Mouse (Mus musculus) gastrocnemius, adult 2 months (tissue): ENCODE results near the gene Vangl1. TPM values are rescaled to one million over a fixed set of nuclear protein-coding genes. Genes with fewer than 3 reads are reported as not detected.

Source experiments
- DNase-seq: peaks from one replicate; pipeline ENCODE4 v3.0.0; 2022
- H3K27ac ChIP-seq: fragments of 200-600 bp; 2 replicates; pipeline ENCODE4 v1.8.1; 2022; ENCODE audit warnings: mild to moderate bottlenecking
- H3K4me3 ChIP-seq: fragments of 200-600 bp; 2 replicates; pipeline ENCODE4 v1.8.1; 2022; ENCODE audit warnings: mild to moderate bottlenecking, moderate library complexity
- CTCF ChIP-seq: fragments of 200-600 bp; IDR thresholded peaks from 2 replicates; pipeline ENCODE4 v1.8.1; 2022; ENCODE audit warnings: antibody characterized with exemption, mild to moderate bottlenecking, moderate library complexity
- intact Hi-C: fragments of 180-260 bp; cut with DNase I; formaldehyde crosslinking; loops from one replicate; pipeline ENCODE4 v1.15.1; 2025
- total RNA-seq, 2 experiments: library from RNA; stranded (reverse); gene quantifications; 2 replicates each; pipeline ENCODE4 v1.2.3; 2021

Vangl1 gene
- total RNA-seq, 2 experiments from 2014 or later, result 1.6 to 4.1 TPM

- intact Hi-C loops, result no loop called here
- Histone ChIP-seq H3K27ac (no peak overlapping the region), H3K4me3 (no peak overlapping the region)
- no peak for DNase-seq
- TF ChIP-seq CTCF, result no peak
Observed at GRCm38 (mm10) chr3:102143536-102143935, 61.0 kb downstream of the Vangl1 start.

- H3K4me3 ChIP-seq, result no peak overlapping the region
- TF ChIP-seq CTCF, result no peak
- intact Hi-C loops, result no loop called here
- no peak for DNase-seq
- no peak overlapping the region for H3K27ac ChIP-seq
Observed at GRCm38 (mm10) chr3:102142947-102143346, 61.5 kb downstream of the Vangl1 start.

GRCm38 (mm10) chr3:102141893-102142292 lies 62.6 kb downstream of the Vangl1 start:
- Histone ChIP-seq H3K27ac (no peak overlapping the region), H3K4me3 (no peak overlapping the region)
- no peak for TF ChIP-seq CTCF
- intact Hi-C loops, result no loop called here
- DNase-seq, result no peak

- Histone ChIP-seq H3K4me3 (no peak overlapping the region), H3K27ac (no peak overlapping the region)
- TF ChIP-seq CTCF, result no peak
- intact Hi-C loops, result no loop called here
- no peak for DNase-seq
Observed at GRCm38 (mm10) chr3:102141451-102141850, 63.0 kb downstream of the Vangl1 start.

GRCm38 (mm10) chr3:102140606-102141005 lies 63.9 kb downstream of the Vangl1 start:
- no peak overlapping the region for H3K27ac ChIP-seq
- H3K4me3 ChIP-seq, result no peak overlapping the region
- no peak for DNase-seq
- no peak for TF ChIP-seq CTCF
- intact Hi-C loops, result no loop called here

GRCm38 (mm10) chr3:102138899-102139298 lies 65.6 kb downstream of the Vangl1 start:
- TF ChIP-seq CTCF, result no peak
- no peak for DNase-seq
- intact Hi-C loops, result no loop called here
- Histone ChIP-seq H3K27ac (no peak overlapping the region), H3K4me3 (no peak overlapping the region)

GRCm38 (mm10) chr3:102137158-102137557 lies 67.3 kb downstream of the Vangl1 start:
- Histone ChIP-seq H3K4me3 (no peak overlapping the region), H3K27ac (no peak overlapping the region)
- no peak for TF ChIP-seq CTCF
- intact Hi-C loops, result no loop called here
- no peak for DNase-seq

- TF ChIP-seq CTCF, result no peak
- intact Hi-C loops, result no loop called here
- DNase-seq, result no peak
- Histone ChIP-seq H3K27ac (no peak overlapping the region), H3K4me3 (no peak overlapping the region)
Observed at GRCm38 (mm10) chr3:102135389-102136113, 68.9 kb downstream of the Vangl1 start.

- no peak for TF ChIP-seq CTCF
- Histone ChIP-seq H3K27ac (no peak overlapping the region), H3K4me3 (no peak overlapping the region)
- intact Hi-C loops, result no loop called here
- DNase-seq, result no peak
Observed at GRCm38 (mm10) chr3:102131627-102132324, 72.7 kb downstream of the Vangl1 start.

GRCm38 (mm10) chr3:102130478-102130877 lies 74.0 kb downstream of the Vangl1 start:
- peak; percentile 31 for TF ChIP-seq CTCF
- DNase-seq, result no peak
- intact Hi-C loops, result no loop called here
- Histone ChIP-seq H3K4me3 (no peak overlapping the region), H3K27ac (no peak overlapping the region)

GRCm38 (mm10) chr3:102128242-102128641 lies 76.3 kb downstream of the Vangl1 start:
- no peak overlapping the region for H3K4me3 ChIP-seq
- no peak overlapping the region for H3K27ac ChIP-seq
- no peak for TF ChIP-seq CTCF
- DNase-seq, result no peak
- intact Hi-C loops, result no loop called here

- TF ChIP-seq CTCF, result no peak
- intact Hi-C loops, result no loop called here
- DNase-seq, result no peak
- no peak overlapping the region for H3K4me3 ChIP-seq
- H3K27ac ChIP-seq, result no peak overlapping the region
Observed at GRCm38 (mm10) chr3:102127114-102127513, 77.4 kb downstream of the Vangl1 start.

- no peak for TF ChIP-seq CTCF
- no peak overlapping the region for H3K4me3 ChIP-seq
- intact Hi-C loops, result no loop called here
- H3K27ac ChIP-seq, result no peak overlapping the region
- no peak for DNase-seq
Observed at GRCm38 (mm10) chr3:102125546-102125945, 78.9 kb downstream of the Vangl1 start.

- Histone ChIP-seq H3K4me3 (no peak overlapping the region), H3K27ac (no peak overlapping the region)
- intact Hi-C loops, result no loop called here
- TF ChIP-seq CTCF, result no peak
- no peak for DNase-seq
Observed at GRCm38 (mm10) chr3:102123654-102124053, 80.8 kb downstream of the Vangl1 start.
